Mouse (Mus musculus) testis, adult 2 months (tissue): Measurements from ENCODE around the gene Aebp2. TPM values are rescaled to one million over a fixed set of nuclear protein-coding genes. Genes with fewer than 3 reads are reported as not detected.

ENCODE experiments used
- H3K27ac ChIP-seq: fragments of 200-500 bp; 2 replicates; pipeline ENCODE4 v1.5.1; 2012; ENCODE audit warnings: low read depth, low read length; ENCODE audit not compliant: control insufficient read depth, insufficient read depth
- H3K27me3 ChIP-seq: fragments of 200-500 bp; 2 replicates; pipeline ENCODE4 v1.6.1; 2012; ENCODE audit warnings: mild to moderate bottlenecking, low read length, moderate library complexity; ENCODE audit not compliant: control insufficient read depth, insufficient read depth
- H3K36me3 ChIP-seq: fragments of 200-500 bp; 2 replicates; pipeline ENCODE4 v1.6.1; 2012; ENCODE audit warnings: mild to moderate bottlenecking, low read length; ENCODE audit not compliant: control insufficient read depth, insufficient read depth
- H3K4me1 ChIP-seq: fragments of 200-500 bp; 2 replicates; pipeline ENCODE4 v1.6.1; 2012; ENCODE audit warnings: low read length; ENCODE audit not compliant: control insufficient read depth, insufficient read depth
- H3K4me3 ChIP-seq: fragments of 200-500 bp; 2 replicates; pipeline ENCODE4 v1.5.1; 2012; ENCODE audit warnings: low read depth, mild to moderate bottlenecking, low read length, moderate library complexity, mixed read lengths; ENCODE audit not compliant: control insufficient read depth
- CTCF ChIP-seq: fragments of 200-500 bp; IDR thresholded peaks from 2 replicates; pipeline ENCODE4 v1.5.1; 2012; ENCODE audit warnings: low read depth, mild to moderate bottlenecking, inconsistent platforms, low read length, moderate library complexity; ENCODE audit not compliant: control insufficient read depth, insufficient read depth, insufficient replicate concordance
- POLR2A ChIP-seq: fragments of 200-500 bp; IDR thresholded peaks from 2 replicates; pipeline ENCODE4 v1.6.1; 2012; ENCODE audit warnings: low read depth, mild to moderate bottlenecking, inconsistent platforms, low read length, moderate library complexity; ENCODE audit not compliant: control insufficient read depth
- polyA plus RNA-seq: library from polyadenylated mRNA; depleted of rRNA; stranded (reverse); fragments of >200 nt; gene quantifications from 2 replicates; pipeline ENCODE4 v1.2.3, GENCODE M21; 2012

Aebp2 gene
- polyA plus RNA-seq, 1 experiment, result 18.4 TPM

DNA sequence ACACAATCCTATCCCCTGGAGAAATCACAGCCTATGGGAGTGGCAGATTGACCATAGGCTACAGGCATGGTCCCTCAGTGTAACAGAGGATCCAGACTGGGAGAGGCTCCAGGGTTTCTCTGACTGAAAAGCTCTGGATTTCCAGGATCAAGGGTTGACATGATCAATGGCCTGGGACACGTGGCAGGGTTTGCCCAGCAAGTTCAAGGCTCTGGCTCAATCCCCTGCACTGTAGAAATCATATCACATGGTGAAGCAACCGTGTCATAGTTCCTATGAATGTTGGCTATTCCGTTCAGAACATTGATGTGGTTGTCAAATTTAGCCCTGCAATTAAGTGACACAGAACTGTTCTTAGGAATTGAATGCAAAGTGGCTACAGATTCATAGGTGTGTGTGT lies 52.0 kb downstream of the Aebp2 start:
- H3K4me3 ChIP-seq, result no peak overlapping the region
- no peaks in the 10 kb centered on the region; the same call in 1 of the 2 replicates for H3K4me1 ChIP-seq
- H3K27me3 ChIP-seq, result no peaks in the 10 kb centered on the region
- no peaks in the 10 kb centered on the region for H3K36me3 ChIP-seq
- H3K27ac ChIP-seq, result no peak overlapping the region
- TF ChIP-seq CTCF (no peak), POLR2A (no peak)

DNA sequence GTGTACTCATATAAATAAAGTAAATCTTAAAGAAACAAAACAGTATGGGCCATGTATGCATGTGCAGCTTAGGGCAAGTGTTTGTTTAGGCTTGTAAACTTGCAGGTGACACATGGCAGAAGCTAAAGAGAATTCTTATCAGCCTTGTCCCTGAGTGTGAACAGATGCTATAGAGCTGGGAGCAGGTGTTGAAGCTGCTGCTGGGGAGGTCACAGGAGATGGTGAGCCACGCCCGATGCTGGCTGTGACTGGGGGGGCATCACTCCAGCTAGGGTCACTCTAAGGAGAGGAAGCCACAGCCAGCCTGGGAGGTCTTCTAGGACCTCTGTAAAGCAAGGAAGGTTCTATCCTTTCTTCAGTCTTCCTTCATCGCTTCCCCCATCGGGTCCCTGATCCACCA lies 53.6 kb downstream of the Aebp2 start:
- H3K27ac ChIP-seq, result no peak overlapping the region
- H3K27me3 ChIP-seq, result no peaks in the 10 kb centered on the region
- peaks cover 2% of the 10 kb centered on the region; the same call in 1 of the 2 replicates for H3K4me1 ChIP-seq
- no peak overlapping the region for H3K4me3 ChIP-seq
- no peak for TF ChIP-seq POLR2A
- no peak for TF ChIP-seq CTCF
- no peaks in the 10 kb centered on the region for H3K36me3 ChIP-seq

- H3K36me3 ChIP-seq, result no peaks in the 10 kb centered on the region
- no peaks in the 10 kb centered on the region for H3K27me3 ChIP-seq
- TF ChIP-seq CTCF (no peak), POLR2A (no peak)
- peaks cover 2% of the 10 kb centered on the region; the same call in 1 of the 2 replicates for H3K4me1 ChIP-seq
- no peak overlapping the region for H3K4me3 ChIP-seq
- no peak overlapping the region for H3K27ac ChIP-seq
These were observed 54.6 kb downstream of the Aebp2 start for GRCm38 (mm10) chr6:140677041-140677440.

DNA sequence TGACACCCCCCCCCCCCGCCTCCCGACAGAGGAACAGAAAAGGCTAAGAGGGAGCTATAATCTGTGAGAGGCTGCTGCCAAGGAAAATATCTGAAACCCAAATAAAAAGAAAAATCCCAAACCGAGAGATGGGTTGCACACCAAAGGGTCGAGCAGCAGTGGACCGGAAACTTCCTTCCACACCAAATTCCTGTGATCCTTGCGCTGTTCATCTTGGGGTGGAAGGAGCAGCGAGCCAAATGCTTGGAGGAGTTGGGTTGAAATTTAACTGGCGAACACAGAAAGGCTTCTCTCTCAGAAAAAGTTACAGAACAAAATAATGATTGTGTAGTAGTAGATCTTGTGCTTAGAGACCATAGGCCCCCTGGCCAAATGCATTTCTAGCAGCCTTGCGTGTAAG lies 55.5 kb downstream of the Aebp2 start:
- peaks cover 2% of the 10 kb centered on the region; the same call in 1 of the 2 replicates for H3K4me1 ChIP-seq

GRCm38 (mm10) chr6:140678658-140679271 lies 56.3 kb downstream of the Aebp2 start:
- Histone ChIP-seq H3K36me3 (no peaks in the 10 kb centered on the region), H3K27me3 (no peaks in the 10 kb centered on the region), H3K4me3 (no peak overlapping the region), H3K27ac (no peak overlapping the region), H3K4me1 (peaks cover 2% of the 10 kb centered on the region; the same call in 1 of the 2 replicates)
- no peak for TF ChIP-seq POLR2A
- no peak for TF ChIP-seq CTCF

More for the DNA sequence above, 55.5 kb downstream of the Aebp2 start:
- Histone ChIP-seq H3K27me3 (no peaks in the 10 kb centered on the region), H3K27ac (no peak overlapping the region), H3K36me3 (no peaks in the 10 kb centered on the region), H3K4me3 (no peak overlapping the region)
- TF ChIP-seq POLR2A (no peak), CTCF (no peak)

DNA sequence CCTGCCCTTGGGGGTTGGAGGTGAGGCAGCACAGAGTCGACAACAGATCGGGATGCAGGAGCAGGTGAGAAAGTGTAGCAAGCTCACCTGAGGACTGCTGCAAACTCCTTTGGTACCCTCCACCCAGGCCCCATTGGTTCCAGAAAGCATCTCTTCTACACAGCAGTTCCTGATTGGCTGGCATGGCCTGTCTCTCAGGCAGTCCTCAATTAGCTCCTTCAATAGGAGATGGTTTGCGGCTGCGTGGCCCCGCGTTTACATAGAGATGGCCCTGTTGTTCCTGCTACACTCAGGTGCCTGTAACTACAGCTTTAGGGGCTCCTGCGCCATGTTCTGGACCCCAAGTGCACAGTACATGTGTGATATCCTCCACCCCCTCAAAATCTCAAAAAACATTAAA lies 58.2 kb downstream of the Aebp2 start:
- Histone ChIP-seq H3K4me3 (no peak overlapping the region), H3K36me3 (no peaks in the 10 kb centered on the region), H3K27me3 (no peaks in the 10 kb centered on the region), H3K27ac (no peak overlapping the region), H3K4me1 (peaks cover 2% of the 10 kb centered on the region)
- TF ChIP-seq POLR2A (no peak), CTCF (no peak)

GRCm38 (mm10) chr6:140682829-140683228 lies 60.4 kb downstream of the Aebp2 start:
- Histone ChIP-seq H3K27me3 (no peaks in the 10 kb centered on the region), H3K4me3 (no peak overlapping the region), H3K27ac (no peak overlapping the region), H3K4me1 (peaks cover 2% of the 10 kb centered on the region), H3K36me3 (no peaks in the 10 kb centered on the region)
- TF ChIP-seq CTCF, result no peak
- TF ChIP-seq POLR2A, result no peak
